Mouse (Mus musculus): ENCODE measurements around the gene Gdf9.

DNA sequence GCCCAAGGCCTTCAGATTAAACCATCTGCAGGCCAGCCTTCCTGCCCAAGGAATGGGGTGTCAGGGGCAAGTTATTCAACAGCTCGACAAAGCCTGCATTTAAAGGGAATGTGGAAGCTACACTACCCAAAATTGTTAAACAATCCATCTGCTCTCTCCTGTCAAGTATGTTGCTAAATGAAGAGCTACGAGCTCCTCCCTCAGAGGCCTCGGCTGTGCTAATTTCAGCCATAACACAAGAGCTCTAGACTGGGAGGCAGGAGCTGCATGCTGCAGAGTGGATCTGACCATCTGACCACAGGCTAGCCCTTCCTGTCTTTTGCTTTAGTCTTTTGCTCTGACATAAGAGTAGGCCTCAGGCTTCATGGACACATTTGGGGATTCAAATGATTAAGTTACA lies 5.6 kb upstream of the Gdf9 start:
- TF ChIP-seq CTCF (IDR thresholded peaks at IDR 0.05), result no peak
- no peak for TF ChIP-seq POLR2A (IDR thresholded peaks at IDR 0.05; ENCODE audit: insufficient read depth, low read depth, low read length)

All from heart, adult 2 months (tissue).